Mouse (Mus musculus) neural tube, embryonic 14.5 days (tissue): ENCODE results near the gene Asic5. TPM values are rescaled to one million over a fixed set of nuclear protein-coding genes. Genes with fewer than 3 reads are reported as not detected.

Experiments used
- ATAC-seq: fragments of 200-750 bp; cut with Nextera tagmentation; 2 replicates; pipeline ENCODE4 v1.8.0; 2017; ENCODE audit warnings: low read depth, mild to moderate bottlenecking, moderate TSS enrichment, moderate library complexity
- H3K27ac ChIP-seq: fragments of 300-500 bp; sonication (generic); 2 replicates; pipeline ENCODE4 v1.5.1; 2014; ENCODE audit warnings: low read depth, mild to moderate bottlenecking, control low read depth, low read length, moderate library complexity, mixed read lengths
- H3K27me3 ChIP-seq: fragments of 300-500 bp; sonication (generic); 2 replicates; pipeline ENCODE4 v1.6.1; 2014; ENCODE audit warnings: low read length; ENCODE audit not compliant: control insufficient read depth, insufficient read depth
- H3K36me3 ChIP-seq: fragments of 300-500 bp; sonication (generic); 2 replicates; pipeline ENCODE4 v1.6.1; 2014; ENCODE audit warnings: low read length, mixed read lengths; ENCODE audit not compliant: control insufficient read depth, insufficient read depth
- H3K4me1 ChIP-seq: fragments of 300-500 bp; sonication (generic); 2 replicates; pipeline ENCODE4 v1.6.1; 2014; ENCODE audit warnings: low read length; ENCODE audit not compliant: control insufficient read depth, insufficient read depth
- H3K4me2 ChIP-seq: fragments of 300-500 bp; sonication (generic); 2 replicates; pipeline ENCODE4 v1.6.1; 2014; ENCODE audit warnings: mild to moderate bottlenecking, low read depth, low read length, control low read depth
- H3K4me3 ChIP-seq: fragments of 300-500 bp; sonication (generic); 2 replicates; pipeline ENCODE4 v1.5.1; 2014; ENCODE audit warnings: low read depth, low read length, control low read depth, mixed read lengths
- H3K9ac ChIP-seq: fragments of 300-500 bp; sonication (generic); replicated peaks from 2 replicates; pipeline ENCODE4 v1.6.1; 2014; ENCODE audit warnings: low read depth, mild to moderate bottlenecking, control low read depth, low read length, mixed read lengths
- H3K9me3 ChIP-seq: fragments of 300-500 bp; sonication (generic); 2 replicates; pipeline ENCODE4 v1.6.1; 2016; ENCODE audit warnings: low read length; ENCODE audit not compliant: control insufficient read depth
- WGBS: fragments of 180-500 bp; shearing (Covaris S2); extraction: QIAGEN DNeasy Blood & Tissue Kit; methylation state at CpG from one replicate; pipeline ENCODE4 v1.1.7; 2014; 5-methylcytosine and 5-hydroxymethylcytosine counted together
- polyA plus RNA-seq: library from polyadenylated mRNA; unstranded; fragments of >200 nt; fragmentation: Nextera tagmentation; extraction: Ambion mirVana; gene quantifications from 2 replicates; pipeline ENCODE4 v1.2.1, GENCODE M21; 2014

Gene Asic5
- polyA plus RNA-seq, result not detected in 2 replicates

GRCm38 (mm10) chr3:81981990-81982389 is at the start of gene Asic5:
TSS of gene Asic5 (plus strand) at chr3:81982290.
- H3K9me3 ChIP-seq, result no peaks in the 10 kb centered on the region
- WGBS, result 89% methylated on average over 5 of the region's 5 CpGs
- no peak within 1 kb of the TSS for H3K27ac ChIP-seq
- no peaks in the 10 kb centered on the region for H3K4me1 ChIP-seq
- no peak for ATAC-seq
- H3K4me2 ChIP-seq, result no peak within 1 kb of the TSS
- H3K36me3 ChIP-seq, result no peaks in the 10 kb centered on the region
- H3K9ac ChIP-seq, result no peak within 1 kb of the TSS
- no peak within 1 kb of the TSS for H3K4me3 ChIP-seq
- no peaks in the 10 kb centered on the region for H3K27me3 ChIP-seq

GRCm38 (mm10) chr3:81933348-81933747 is 48.7 kb upstream of the Asic5 start:
- 92% methylated on average over 4 of the region's 4 CpGs for WGBS
- H3K9ac ChIP-seq, result no peak overlapping the region
- no peak overlapping the region for H3K4me3 ChIP-seq
- no peaks in the 10 kb centered on the region for H3K9me3 ChIP-seq
- H3K4me1 ChIP-seq, result no peaks in the 10 kb centered on the region; the same call in 1 of the 2 replicates
- H3K36me3 ChIP-seq, result no peaks in the 10 kb centered on the region
- no peak overlapping the region for H3K27ac ChIP-seq
- no peaks in the 10 kb centered on the region for H3K27me3 ChIP-seq
- no peak overlapping the region for H3K4me2 ChIP-seq
- no peak for ATAC-seq

- Histone ChIP-seq H3K4me3 (no peak overlapping the region), H3K36me3 (no peaks in the 10 kb centered on the region), H3K4me2 (no peak overlapping the region), H3K4me1 (no peaks in the 10 kb centered on the region), H3K9me3 (no peaks in the 10 kb centered on the region), H3K9ac (no peak overlapping the region), H3K27ac (no peak overlapping the region), H3K27me3 (no peaks in the 10 kb centered on the region)
- 76% methylated on average over 3 of the region's 3 CpGs for WGBS
- no peak for ATAC-seq
These were observed 43.2 kb upstream of the Asic5 start for GRCm38 (mm10) chr3:81938924-81939323.

- ATAC-seq, result no peak
- no peaks in the 10 kb centered on the region for H3K9me3 ChIP-seq
- 92% methylated on average over 3 of the region's 3 CpGs for WGBS
- H3K9ac ChIP-seq, result no peak overlapping the region
- H3K27ac ChIP-seq, result no peak overlapping the region
- no peak overlapping the region for H3K4me2 ChIP-seq
- H3K27me3 ChIP-seq, result no peaks in the 10 kb centered on the region
- H3K4me3 ChIP-seq, result no peak overlapping the region
- no peaks in the 10 kb centered on the region for H3K36me3 ChIP-seq
- no peaks in the 10 kb centered on the region for H3K4me1 ChIP-seq
These were observed 39.7 kb upstream of the Asic5 start for GRCm38 (mm10) chr3:81942341-81942740.

GRCm38 (mm10) chr3:81943097-81943496 is 39.0 kb upstream of the Asic5 start:
- Histone ChIP-seq H3K4me2 (no peak overlapping the region), H3K4me3 (no peak overlapping the region), H3K9ac (no peak overlapping the region), H3K27ac (no peak overlapping the region), H3K27me3 (no peaks in the 10 kb centered on the region), H3K36me3 (no peaks in the 10 kb centered on the region), H3K9me3 (no peaks in the 10 kb centered on the region), H3K4me1 (no peaks in the 10 kb centered on the region)
- ATAC-seq, result no peak
- WGBS, result 94% methylated on average over 3 of the region's 3 CpGs

- Histone ChIP-seq H3K36me3 (no peaks in the 10 kb centered on the region), H3K4me2 (no peak overlapping the region), H3K9ac (no peak overlapping the region), H3K27me3 (no peaks in the 10 kb centered on the region), H3K9me3 (no peaks in the 10 kb centered on the region), H3K4me1 (no peaks in the 10 kb centered on the region), H3K4me3 (no peak overlapping the region), H3K27ac (no peak overlapping the region)
- 92% methylated on average over 7 of the region's 7 CpGs for WGBS
- ATAC-seq, result no peak
These were observed 37.2 kb upstream of the Asic5 start for GRCm38 (mm10) chr3:81944851-81945393.

GRCm38 (mm10) chr3:81949048-81949447 is 33.0 kb upstream of the Asic5 start:
- H3K9ac ChIP-seq, result no peak overlapping the region
- H3K4me2 ChIP-seq, result no peak overlapping the region
- no peaks in the 10 kb centered on the region for H3K9me3 ChIP-seq
- no peak for ATAC-seq
- H3K27me3 ChIP-seq, result no peaks in the 10 kb centered on the region
- WGBS, result 87% methylated on average over 1 of the region's 1 CpGs
- H3K27ac ChIP-seq, result no peak overlapping the region
- no peak overlapping the region for H3K4me3 ChIP-seq
- H3K36me3 ChIP-seq, result no peaks in the 10 kb centered on the region
- H3K4me1 ChIP-seq, result no peaks in the 10 kb centered on the region

GRCm38 (mm10) chr3:81951785-81952184 is 30.3 kb upstream of the Asic5 start:
- no peak for ATAC-seq
- Histone ChIP-seq H3K27ac (no peak overlapping the region), H3K4me3 (no peak overlapping the region), H3K4me1 (no peaks in the 10 kb centered on the region), H3K36me3 (no peaks in the 10 kb centered on the region), H3K27me3 (no peaks in the 10 kb centered on the region), H3K9ac (no peak overlapping the region), H3K4me2 (no peak overlapping the region), H3K9me3 (no peaks in the 10 kb centered on the region)
- 77% methylated on average over 2 of the region's 2 CpGs for WGBS

- H3K4me2 ChIP-seq, result no peak overlapping the region
- H3K4me3 ChIP-seq, result no peak overlapping the region
- H3K27ac ChIP-seq, result no peak overlapping the region
- H3K9ac ChIP-seq, result no peak overlapping the region
- ATAC-seq, result no peak
- H3K9me3 ChIP-seq, result no peaks in the 10 kb centered on the region
- H3K27me3 ChIP-seq, result no peaks in the 10 kb centered on the region
- H3K4me1 ChIP-seq, result no peaks in the 10 kb centered on the region
- WGBS, result 84% methylated on average over 5 of the region's 5 CpGs
- H3K36me3 ChIP-seq, result no peaks in the 10 kb centered on the region
These were observed 24.6 kb upstream of the Asic5 start for GRCm38 (mm10) chr3:81957484-81957883.
